Mouse (Mus musculus): ENCODE measurements around the gene Zranb1. TPM values are rescaled to one million over a fixed set of nuclear protein-coding genes. Genes with fewer than 3 reads are reported as not detected.
A peak's percentile ranks its signal among the peaks of the same experiment; 100 is the strongest.

Zranb1 gene
- polyA plus RNA-seq, 1 experiment: 2.6 TPM

DNA sequence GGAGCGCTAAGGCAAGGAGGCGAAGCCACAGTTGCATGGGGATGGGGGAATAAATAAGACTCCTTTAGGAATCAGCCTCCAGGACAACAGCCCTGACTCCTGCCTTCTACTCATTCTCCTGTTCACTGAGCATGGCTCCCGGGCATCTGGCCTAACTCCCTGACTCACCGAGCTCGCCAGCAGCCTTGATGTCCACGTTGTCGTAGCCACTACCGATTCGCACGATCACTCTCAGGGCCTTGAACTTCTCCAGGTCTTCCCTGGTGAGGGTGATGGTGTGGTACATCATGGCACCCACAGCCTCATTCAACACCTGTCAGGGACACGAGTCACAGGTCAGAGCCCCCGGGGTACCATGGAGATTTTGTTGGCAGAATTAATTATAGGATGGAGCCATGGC, 67.7 kb downstream of the Zranb1 start:
- Histone ChIP-seq H3K4me1 (ENCODE audit: control insufficient read depth, insufficient read depth, insufficient read length, low read length) (no peaks in the 10 kb centered on the region), H3K4me3 (ENCODE audit: low read depth, low read length) (no peak overlapping the region), H3K36me3 (ENCODE audit: control insufficient read depth, insufficient read depth, low read length) (peaks cover 35% of the 10 kb centered on the region), H3K27me3 (ENCODE audit: control insufficient read depth, insufficient read depth, low read length) (no peaks in the 10 kb centered on the region), H3K27ac (ENCODE audit: insufficient read depth, low read depth, low read length) (no peak overlapping the region)
- 94% methylated on average over 12 of the region's 12 CpGs for WGBS
- no peak for TF ChIP-seq CTCF (IDR thresholded peaks at IDR 0.05; ENCODE audit: extremely low read depth, insufficient read length, insufficient replicate concordance, low read depth, low read length)
- TF ChIP-seq POLR2A (IDR thresholded peaks at IDR 0.05; ENCODE audit: low read depth, low read length): no peak

DNA sequence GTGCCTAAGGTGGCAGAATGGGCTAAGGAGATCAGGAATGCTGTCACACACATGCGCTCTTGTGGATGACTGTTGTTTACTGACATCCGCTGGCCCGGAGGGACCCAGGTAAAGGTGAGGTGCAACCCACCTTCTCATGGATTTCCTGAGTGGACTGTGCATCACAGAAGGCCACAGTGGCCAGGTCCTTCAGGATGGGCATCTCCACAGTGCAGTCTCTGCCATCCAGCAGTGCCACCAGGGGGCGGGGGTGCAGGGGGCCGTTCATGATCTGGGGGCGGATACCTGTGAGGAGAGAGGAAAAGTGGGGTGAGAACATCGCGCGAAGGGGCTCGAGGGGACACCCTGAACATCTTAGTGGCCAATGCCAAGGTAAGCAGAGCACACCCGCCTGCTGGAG, 68.1 kb downstream of the Zranb1 start:
- 93% methylated on average over 11 of the region's 11 CpGs for WGBS
- H3K36me3 ChIP-seq (ENCODE audit: control insufficient read depth, insufficient read depth, low read length): peaks cover 31% of the 10 kb centered on the region

DNA sequence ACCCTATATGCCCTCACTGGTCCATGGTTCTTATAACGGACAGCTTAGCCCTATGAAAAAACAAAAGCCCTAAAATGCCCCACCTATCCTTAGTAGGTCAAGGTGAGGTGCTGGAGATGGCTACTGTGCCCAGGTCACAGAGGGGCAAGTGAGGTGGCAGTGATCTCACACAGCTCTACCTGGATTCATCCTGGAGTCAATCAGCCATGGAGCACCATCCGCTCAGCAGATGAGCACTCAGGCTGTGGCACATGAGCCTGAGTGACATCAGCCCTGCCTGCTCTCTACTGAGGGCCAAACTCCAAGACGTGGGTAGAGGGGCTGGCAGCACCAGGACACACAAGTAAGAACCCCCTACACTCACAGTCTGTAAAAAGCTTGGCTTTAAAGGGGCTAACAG, 70.4 kb downstream of the Zranb1 start:
- peaks cover 20% of the 10 kb centered on the region for H3K36me3 ChIP-seq (ENCODE audit: control insufficient read depth, insufficient read depth, low read length)

More for the DNA sequence above, 68.1 kb downstream of the Zranb1 start:
- H3K4me3 ChIP-seq (ENCODE audit: low read depth, low read length): no peak overlapping the region
- no peak overlapping the region for H3K27ac ChIP-seq (ENCODE audit: insufficient read depth, low read depth, low read length)
- H3K4me1 ChIP-seq (ENCODE audit: control insufficient read depth, insufficient read depth, insufficient read length, low read length): no peaks in the 10 kb centered on the region
- no peaks in the 10 kb centered on the region for H3K27me3 ChIP-seq (ENCODE audit: control insufficient read depth, insufficient read depth, low read length)
- TF ChIP-seq CTCF (IDR thresholded peaks at IDR 0.05; ENCODE audit: extremely low read depth, insufficient read length, insufficient replicate concordance, low read depth, low read length) (no peak), POLR2A (IDR thresholded peaks at IDR 0.05; ENCODE audit: low read depth, low read length) (no peak)

DNA sequence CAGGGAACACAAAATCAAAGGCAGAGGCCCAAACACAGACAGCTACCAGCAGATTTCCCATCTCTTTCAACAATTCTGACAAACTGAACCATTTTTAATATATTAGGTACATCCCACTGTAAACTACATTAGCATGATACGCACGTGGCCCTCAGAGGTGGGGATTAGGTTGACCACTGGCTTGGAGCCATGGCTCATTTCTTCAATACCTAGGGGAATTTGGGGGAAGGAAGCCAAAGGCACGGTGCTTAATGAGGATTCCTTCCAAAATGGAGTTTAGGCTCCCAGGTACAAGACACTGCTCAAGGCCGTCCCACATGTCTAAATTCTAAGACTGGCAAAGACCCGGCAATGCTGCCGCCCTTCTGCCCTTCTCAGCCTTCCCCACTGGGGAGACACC, 71.3 kb downstream of the Zranb1 start:
- Histone ChIP-seq H3K4me3 (ENCODE audit: low read depth, low read length) (no peak overlapping the region), H3K4me1 (ENCODE audit: control insufficient read depth, insufficient read depth, insufficient read length, low read length) (peaks cover 5% of the 10 kb centered on the region), H3K27ac (ENCODE audit: insufficient read depth, low read depth, low read length) (no peak overlapping the region), H3K27me3 (ENCODE audit: control insufficient read depth, insufficient read depth, low read length) (no peaks in the 10 kb centered on the region), H3K36me3 (ENCODE audit: control insufficient read depth, insufficient read depth, low read length) (peaks cover 16% of the 10 kb centered on the region)
- no peak for TF ChIP-seq CTCF (IDR thresholded peaks at IDR 0.05; ENCODE audit: extremely low read depth, insufficient read length, insufficient replicate concordance, low read depth, low read length)
- no peak for TF ChIP-seq POLR2A (IDR thresholded peaks at IDR 0.05; ENCODE audit: low read depth, low read length)
- WGBS: 84% methylated on average over 6 of the region's 6 CpGs

More for the DNA sequence above, 70.4 kb downstream of the Zranb1 start:
- H3K27ac ChIP-seq (ENCODE audit: insufficient read depth, low read depth, low read length): no peak overlapping the region
- TF ChIP-seq CTCF (IDR thresholded peaks at IDR 0.05; ENCODE audit: extremely low read depth, insufficient read length, insufficient replicate concordance, low read depth, low read length) (no peak), POLR2A (IDR thresholded peaks at IDR 0.05; ENCODE audit: low read depth, low read length) (no peak)
- H3K4me1 ChIP-seq (ENCODE audit: control insufficient read depth, insufficient read depth, insufficient read length, low read length): no peaks in the 10 kb centered on the region
- H3K4me3 ChIP-seq (ENCODE audit: low read depth, low read length): no peak overlapping the region
- 94% methylated on average over 3 of the region's 3 CpGs for WGBS
- no peaks in the 10 kb centered on the region for H3K27me3 ChIP-seq (ENCODE audit: control insufficient read depth, insufficient read depth, low read length)

GRCm38 (mm10) chr7:133003421-133003820, 72.5 kb downstream of the Zranb1 start:
- Histone ChIP-seq H3K4me3 (ENCODE audit: low read depth, low read length) (no peak overlapping the region), H3K27me3 (ENCODE audit: control insufficient read depth, insufficient read depth, low read length) (no peaks in the 10 kb centered on the region), H3K36me3 (ENCODE audit: control insufficient read depth, insufficient read depth, low read length) (peaks cover 7% of the 10 kb centered on the region), H3K27ac (ENCODE audit: insufficient read depth, low read depth, low read length) (no peak overlapping the region), H3K4me1 (ENCODE audit: control insufficient read depth, insufficient read depth, insufficient read length, low read length) (peaks cover 14% of the 10 kb centered on the region)
- WGBS: 8% methylated on average over 3 of the region's 3 CpGs
- TF ChIP-seq CTCF (IDR thresholded peaks at IDR 0.05; ENCODE audit: extremely low read depth, insufficient read length, insufficient replicate concordance, low read depth, low read length): peak; percentile 77; the same call in 1 of the 2 replicates
- no peak for TF ChIP-seq POLR2A (IDR thresholded peaks at IDR 0.05; ENCODE audit: low read depth, low read length)

DNA sequence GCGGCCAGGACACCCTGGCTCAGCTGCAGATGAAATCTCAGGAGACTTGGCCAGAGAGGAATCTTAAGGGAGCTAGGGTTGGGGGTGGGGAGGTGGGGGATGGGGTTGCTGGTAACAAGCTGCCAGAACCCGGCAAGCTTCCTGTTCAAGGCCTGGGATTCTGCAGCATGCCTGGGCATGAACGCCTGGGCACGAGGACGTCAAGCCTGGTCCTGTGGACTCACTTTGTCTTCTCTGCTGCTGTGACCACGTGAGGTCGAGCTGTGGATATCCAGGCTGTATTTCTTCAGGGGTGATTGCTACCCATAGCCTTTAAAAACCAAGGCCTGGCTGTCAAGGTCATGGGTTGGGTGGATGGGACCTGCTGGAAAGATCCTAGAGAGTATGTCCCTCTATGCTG, 74.8 kb downstream of the Zranb1 start:
- H3K36me3 ChIP-seq (ENCODE audit: control insufficient read depth, insufficient read depth, low read length): no peaks in the 10 kb centered on the region; the same call in 1 of the 2 replicates
- TF ChIP-seq POLR2A (IDR thresholded peaks at IDR 0.05; ENCODE audit: low read depth, low read length) (no peak), CTCF (IDR thresholded peaks at IDR 0.05; ENCODE audit: extremely low read depth, insufficient read length, insufficient replicate concordance, low read depth, low read length) (no peak)
- no peaks in the 10 kb centered on the region for H3K27me3 ChIP-seq (ENCODE audit: control insufficient read depth, insufficient read depth, low read length)
- H3K4me1 ChIP-seq (ENCODE audit: control insufficient read depth, insufficient read depth, insufficient read length, low read length): peaks cover 14% of the 10 kb centered on the region
- WGBS: 82% methylated on average over 7 of the region's 7 CpGs
- H3K27ac ChIP-seq (ENCODE audit: insufficient read depth, low read depth, low read length): no peak overlapping the region
- H3K4me3 ChIP-seq (ENCODE audit: low read depth, low read length): no peak overlapping the region

DNA sequence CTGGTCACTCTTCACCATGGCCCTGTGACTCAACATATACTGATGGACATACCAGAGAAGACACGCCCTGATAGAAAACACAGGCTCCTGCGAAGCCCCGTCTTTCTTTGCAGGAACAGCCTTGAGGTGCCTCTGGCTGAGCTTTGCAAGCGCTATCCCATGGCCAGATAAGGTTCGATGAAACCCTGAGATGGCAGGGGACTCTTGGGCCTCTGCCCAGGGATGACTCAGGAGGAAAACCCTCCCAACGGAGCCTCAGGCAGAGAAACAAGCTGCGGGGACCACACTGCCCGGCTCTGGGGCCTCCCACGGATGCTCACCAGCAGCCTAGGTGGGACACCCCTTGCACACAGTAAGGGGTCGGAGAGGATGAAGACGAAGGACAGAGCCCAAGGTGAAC, 76.4 kb downstream of the Zranb1 start:
- WGBS: 23% methylated on average over 11 of the region's 11 CpGs
- H3K4me3 ChIP-seq (ENCODE audit: low read depth, low read length): no peak overlapping the region
- TF ChIP-seq CTCF (IDR thresholded peaks at IDR 0.05; ENCODE audit: extremely low read depth, insufficient read length, insufficient replicate concordance, low read depth, low read length) (no peak), POLR2A (IDR thresholded peaks at IDR 0.05; ENCODE audit: low read depth, low read length) (no peak)
- no peaks in the 10 kb centered on the region for H3K27me3 ChIP-seq (ENCODE audit: control insufficient read depth, insufficient read depth, low read length)
- no peaks in the 10 kb centered on the region; the same call in 1 of the 2 replicates for H3K36me3 ChIP-seq (ENCODE audit: control insufficient read depth, insufficient read depth, low read length)
- 0 out of 2 replicates have a peak overlapping the region, but pooled peaks have one; percentile 12 for H3K27ac ChIP-seq (ENCODE audit: insufficient read depth, low read depth, low read length)
- peaks cover 17% of the 10 kb centered on the region for H3K4me1 ChIP-seq (ENCODE audit: control insufficient read depth, insufficient read depth, insufficient read length, low read length)

Measured in small intestine, adult 2 months (tissue).